In the genomic region with DNA sequence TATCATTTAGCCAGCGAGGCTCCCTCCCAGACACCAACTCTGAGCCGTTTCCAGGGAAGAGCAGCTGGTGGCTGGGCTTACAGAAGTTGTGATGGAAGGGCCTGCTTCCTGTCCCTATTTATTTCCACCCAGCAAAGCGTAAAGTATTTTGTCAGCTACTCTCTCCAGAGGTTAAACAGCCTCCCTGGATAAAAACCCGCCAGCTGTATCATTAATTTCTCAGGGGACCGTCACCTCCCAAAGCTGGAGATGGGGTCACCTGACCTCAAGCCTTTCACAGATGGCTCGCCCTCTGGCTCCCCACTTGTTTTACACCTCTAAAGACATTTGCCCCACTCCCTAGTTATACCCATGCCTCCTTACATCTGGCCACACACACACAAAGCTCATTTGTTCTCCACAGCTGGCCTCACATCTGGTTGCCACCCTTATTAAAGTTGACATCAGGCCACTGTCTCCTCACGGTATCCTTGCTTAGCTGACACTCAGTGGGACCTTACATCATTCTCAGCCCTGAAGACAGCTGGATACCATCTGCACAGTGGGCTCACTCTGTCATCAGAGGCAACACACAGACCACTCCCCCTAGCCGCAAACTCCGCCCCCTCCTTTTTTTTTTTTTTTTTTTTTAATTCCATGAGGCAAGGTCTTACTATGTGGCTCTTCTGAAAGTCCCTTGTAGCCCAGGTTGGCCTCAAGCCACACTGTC, we compare ENCODE assay signal across 13 mouse cellular contexts. TPM values are rescaled to one million over a fixed set of nuclear protein-coding genes. Genes with fewer than 3 reads are reported as not detected.
DNase-seq lines count a peak whose midpoint lies in the region; TF ChIP-seq lines count a peak whose summit lies in the region.
"Had no signal": no experiment of that assay in that cellular context is flagged by ENCODE, and none has a peak within 500 bp of the region (broad histone marks: within the 10 kb centered on the region; RNA-seq: fewer than 3 reads in every experiment).

No protein-coding gene starts in this region.

- H3K4me3 ChIP-seq in testis, adult 2 months (ENCODE audit: control insufficient read depth, low read depth, low read length) = no peak overlapping the region
- H3K4me3 ChIP-seq in limb, embryonic 10.5 days = no peak overlapping the region
- H3K4me3 ChIP-seq: forebrain, embryonic 15.5 days; heart, embryonic 13.5 days had no signal

- intact Hi-C loops in heart, postnatal 14 days (cut with DNase I) = no loop called here
- intact Hi-C loops in heart, postnatal 36 days (cut with DNase I) = no loop called here

- DNase-seq in heart, postnatal 14 days = peak; percentile 10 to 36
- no peak for DNase-seq in heart, postnatal 36 days
- DNase-seq in testis, postnatal 10 days (ENCODE audit: low spot score) = no peak
- DNase-seq in limb, embryonic 10.5 days (ENCODE audit: low spot score) = peak; percentile 72
- no peak for DNase-seq in ovary, postnatal 14 days (ENCODE audit: low spot score)
- DNase-seq in adrenal gland, postnatal 4 days (ENCODE audit: low spot score in 2 of 2) = no peak
- no peak for DNase-seq in ovary, postnatal 36 days (ENCODE audit: low spot score)
- DNase-seq: cerebellum, adult 8-10 months; liver, postnatal 0 days had no signal

- no peak for TF ChIP-seq POLR2A in testis, adult 2 months (IDR thresholded peaks at IDR 0.05; ENCODE audit: control insufficient read depth, low read depth, low read length)

- no peaks in the 10 kb centered on the region for H3K9me3 ChIP-seq in limb, embryonic 10.5 days (replicated peaks)
- H3K9me3 ChIP-seq: forebrain, embryonic 15.5 days; heart, embryonic 13.5 days had no signal

- TF ChIP-seq CTCF in testis, adult 2 months (IDR thresholded peaks at IDR 0.05; ENCODE audit: control insufficient read depth, insufficient read depth, insufficient replicate concordance, low read depth, low read length) = no peak

- no peaks in the 10 kb centered on the region for H3K27me3 ChIP-seq in testis, adult 2 months (ENCODE audit: control insufficient read depth, insufficient read depth, low read length)
- H3K27me3 ChIP-seq in limb, embryonic 10.5 days (ENCODE audit: low read depth, poor library complexity, severe bottlenecking) = 0 out of 2 replicates have a peak, but pooled peaks cover 3% of the 10 kb centered on the region
- H3K27me3 ChIP-seq: forebrain, embryonic 15.5 days; heart, embryonic 13.5 days had no signal

- H3K4me1 ChIP-seq in testis, adult 2 months (ENCODE audit: control insufficient read depth, insufficient read depth, low read length) = peaks cover 12% of the 10 kb centered on the region
- H3K4me1 ChIP-seq in limb, embryonic 10.5 days = peaks cover 36% of the 10 kb centered on the region

- no peaks in the 10 kb centered on the region for H3K36me3 ChIP-seq in testis, adult 2 months (ENCODE audit: control insufficient read depth, insufficient read depth, low read length)
- no peaks in the 10 kb centered on the region for H3K36me3 ChIP-seq in limb, embryonic 10.5 days
- H3K36me3 ChIP-seq: forebrain, embryonic 15.5 days; heart, embryonic 13.5 days had no signal

- H3K27ac ChIP-seq in testis, adult 2 months (ENCODE audit: control insufficient read depth, insufficient read depth, low read depth, low read length) = peak overlapping the region; percentile 15; the same call in 1 of the 2 replicates
- peak overlapping the region; percentile 78 for H3K27ac ChIP-seq in limb, embryonic 10.5 days
- H3K27ac ChIP-seq: forebrain, embryonic 15.5 days; heart, embryonic 13.5 days had no signal

- WGBS in limb, embryonic 10.5 days = 31% methylated on average over 9 of the region's 9 CpGs

RNA-seq across cellular contexts. Expression of a gene that starts 4.8 kb away (rescaled TPM):
- total RNA-seq in heart, postnatal 14 days (2021) = 1 to 10 TPM; 1.4 to 2.1 TPM
- 1 to 10 TPM in 1 of 2 experiments, under 1 TPM in 1; 0.89 to 1.3 TPM for total RNA-seq in heart, postnatal 36 days (2021)
- polyA plus RNA-seq in testis, adult 2 months (2012; rRNA removed) = 193 and 197 TPM in 2 replicates
- 2.7 and 5.0 TPM in 2 replicates for polyA plus RNA-seq in limb, embryonic 10.5 days (2016; fragmentation: Nextera tagmentation; extraction: Ambion mirVana)
- 10 to 100 TPM in 1 of 2 experiments, 1 to 10 TPM in 1; 4.9 to 12.7 TPM for total RNA-seq in adrenal gland, postnatal 4 days (2021)
- polyA plus RNA-seq: CD4-positive, CD25-positive, alpha-beta regulatory T cell, adult 4 months had no signal

RNA-seq across cellular contexts. Expression of a gene that starts 22.7 kb away (rescaled TPM):
- 1 to 10 TPM; 9.4 to 9.6 TPM for total RNA-seq in heart, postnatal 14 days (2021)
- 10 to 100 TPM in 1 of 2 experiments, 1 to 10 TPM in 1; 9.6 to 14.2 TPM for total RNA-seq in heart, postnatal 36 days (2021)
- polyA plus RNA-seq in testis, adult 2 months (2012; rRNA removed) = 5.1 and 5.4 TPM in 2 replicates
- polyA plus RNA-seq in limb, embryonic 10.5 days (2016; fragmentation: Nextera tagmentation; extraction: Ambion mirVana) = 3.0 and 4.5 TPM in 2 replicates
- total RNA-seq in adrenal gland, postnatal 4 days (2021) = 10 to 100 TPM; 14.5 to 15.3 TPM

RNA-seq across cellular contexts. Expression of a gene that starts 26.6 kb away (rescaled TPM):
- total RNA-seq in heart, postnatal 14 days (2021) = 10 to 100 TPM; 19.9 to 24.0 TPM
- total RNA-seq in heart, postnatal 36 days (2021) = 10 to 100 TPM; 26.7 to 31.2 TPM
- polyA plus RNA-seq in testis, adult 2 months (2012; rRNA removed) = 1.7 and 1.8 TPM in 2 replicates
- polyA plus RNA-seq in limb, embryonic 10.5 days (2016; fragmentation: Nextera tagmentation; extraction: Ambion mirVana) = 3.0 and 3.6 TPM in 2 replicates
- 10 to 100 TPM; 10.3 to 13.2 TPM for total RNA-seq in adrenal gland, postnatal 4 days (2021)
- polyA plus RNA-seq: CD4-positive, CD25-positive, alpha-beta regulatory T cell, adult 4 months had no signal

RNA-seq across cellular contexts. Expression of a gene that starts 38.5 kb away (rescaled TPM):
- 1 to 10 TPM in 1 of 2 experiments, under 1 TPM in 1; 0.22 to 2.4 TPM for total RNA-seq in heart, postnatal 14 days (2021)
- 1 to 10 TPM; 1.0 to 1.2 TPM for total RNA-seq in heart, postnatal 36 days (2021)
- polyA plus RNA-seq in testis, adult 2 months (2012; rRNA removed) = 0.14 TPM in 1 of 2 replicates, not detected in the other
- polyA plus RNA-seq in limb, embryonic 10.5 days (2016; fragmentation: Nextera tagmentation; extraction: Ambion mirVana) = 0.11 and 0.30 TPM in 2 replicates
- under 1 TPM; 0.45 to 0.90 TPM for total RNA-seq in adrenal gland, postnatal 4 days (2021)

RNA-seq across cellular contexts. Expression of a gene that starts 40.3 kb away (rescaled TPM):
- total RNA-seq in heart, postnatal 14 days (2021) = 1 to 10 TPM in 1 of 2 experiments, under 1 TPM in 1; 0.54 to 1.1 TPM
- total RNA-seq in heart, postnatal 36 days (2021) = under 1 TPM; 0.42 to 0.62 TPM
- 1,087 and 1,277 TPM in 2 replicates for polyA plus RNA-seq in testis, adult 2 months (2012; rRNA removed)
- polyA plus RNA-seq in limb, embryonic 10.5 days (2016; fragmentation: Nextera tagmentation; extraction: Ambion mirVana) = 0.05 TPM in 1 of 2 replicates, not detected in the other
- total RNA-seq in adrenal gland, postnatal 4 days (2021) = under 1 TPM in 1 of 2 experiments, not detected in 1; 0.11 TPM
- polyA plus RNA-seq: CD4-positive, CD25-positive, alpha-beta regulatory T cell, adult 4 months; liver, postnatal 0 days had no signal

Comparison
In these comparisons a context has a peak if more than half of its experiments do, and no peak if none do; other contexts are left out.
1. DNase-seq: peak in heart, postnatal 14 days (2 of 2) and limb, embryonic 10.5 days (single experiment); none in heart, postnatal 36 days (0 of 2), testis, postnatal 10 days (single experiment), ovary, postnatal 14 days (single experiment), adrenal gland, postnatal 4 days (0 of 2) and ovary, postnatal 36 days (single experiment).